Mouse (Mus musculus): ENCODE data around the gene Wif1.

Wif1 gene

DNA sequence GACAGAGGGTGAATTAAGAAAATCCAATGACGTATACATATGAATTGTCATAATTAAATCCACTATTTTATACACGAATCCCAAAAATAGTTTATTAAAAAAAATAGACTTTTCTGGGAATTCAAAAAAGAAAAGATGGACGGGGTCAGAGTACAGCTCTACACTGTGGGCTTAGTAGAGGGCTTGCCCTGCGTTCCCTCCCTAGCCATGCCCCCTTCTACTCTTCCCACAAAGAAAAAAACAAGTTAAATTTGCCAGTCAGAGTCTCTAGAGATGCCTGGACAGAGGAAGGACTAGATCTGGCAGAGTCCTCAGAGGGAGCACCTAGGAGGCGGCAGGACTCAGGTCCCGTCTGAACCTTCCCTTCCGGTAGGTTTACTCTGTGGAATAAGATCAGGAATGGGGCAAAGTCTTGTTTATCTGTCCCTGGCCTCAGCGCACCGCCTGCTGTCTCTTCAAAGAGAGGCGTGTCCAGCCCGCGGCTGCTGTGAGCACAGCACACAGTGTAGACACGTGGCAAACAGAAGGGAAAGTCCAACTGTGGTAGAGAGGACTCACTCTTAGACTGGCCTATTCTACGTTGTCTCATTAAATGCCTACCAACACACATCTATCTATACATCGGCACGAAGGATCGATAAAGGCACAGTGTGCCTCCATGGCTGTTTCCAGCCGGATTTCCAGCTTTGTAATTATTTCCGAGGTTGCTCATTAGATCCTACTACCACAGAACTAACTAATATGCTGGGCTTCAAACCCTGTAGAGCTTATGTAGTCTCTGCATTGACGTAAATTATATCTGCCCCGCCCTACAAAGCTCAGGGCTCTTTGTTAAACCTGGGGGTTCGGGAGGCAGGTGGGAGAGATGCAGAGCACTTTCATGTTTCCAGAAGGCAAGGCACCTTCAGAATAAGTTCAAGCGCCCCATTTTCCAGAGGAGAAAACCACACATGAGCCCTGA, 25.6 kb downstream of the Wif1 start:
- POLR2A ChIA-PET, result interaction anchor here in 1 of 4 experiments (0.6 kb wide), 1 partner anchor 62 kb away, joined by 5 read pairs; no protein-coding TSS in a partner anchor
- CTCF ChIA-PET, result interaction anchor here in 2 of 4 experiments (0.6 to 1.0 kb wide), 2 partner anchors 26 to 41 kb away, joined by 3 to 4 read pairs; partner anchors contain the start of gene Wif1 (in 1 of the 2)

DNA sequence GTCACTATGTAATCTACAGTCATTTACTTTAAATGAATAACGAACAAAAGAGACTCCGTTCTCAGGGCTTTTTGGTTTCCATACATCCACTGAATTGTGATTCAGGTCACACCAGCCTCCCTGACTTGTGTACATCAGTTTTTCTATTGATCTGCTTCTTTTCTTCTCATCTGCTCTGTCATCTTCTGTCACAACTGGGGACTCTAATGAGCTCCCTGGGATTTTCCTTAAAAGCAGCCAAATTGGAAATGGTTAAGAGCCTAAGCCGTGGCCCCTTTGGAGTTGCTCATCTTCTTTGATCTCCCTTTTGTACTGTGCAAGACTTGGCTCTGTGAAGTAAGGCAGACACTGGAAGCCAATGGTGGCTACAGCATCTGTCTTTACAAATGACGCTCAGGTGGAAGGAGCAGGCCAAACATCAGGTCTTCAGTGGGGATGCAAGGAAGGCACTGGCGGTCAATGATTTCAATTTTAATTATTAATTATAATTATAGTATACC, 27.6 kb downstream of the Wif1 start:
- ChIA-PET CTCF (interaction anchor here in 1 of 4 experiments (0.7 kb wide), 1 partner anchor 61 kb away, joined by 3 read pairs; no protein-coding TSS in a partner anchor), POLR2A (interaction anchor here in 1 of 4 experiments (0.6 kb wide), 1 partner anchor 87 kb away, joined by 3 read pairs; no protein-coding TSS in a partner anchor)

DNA sequence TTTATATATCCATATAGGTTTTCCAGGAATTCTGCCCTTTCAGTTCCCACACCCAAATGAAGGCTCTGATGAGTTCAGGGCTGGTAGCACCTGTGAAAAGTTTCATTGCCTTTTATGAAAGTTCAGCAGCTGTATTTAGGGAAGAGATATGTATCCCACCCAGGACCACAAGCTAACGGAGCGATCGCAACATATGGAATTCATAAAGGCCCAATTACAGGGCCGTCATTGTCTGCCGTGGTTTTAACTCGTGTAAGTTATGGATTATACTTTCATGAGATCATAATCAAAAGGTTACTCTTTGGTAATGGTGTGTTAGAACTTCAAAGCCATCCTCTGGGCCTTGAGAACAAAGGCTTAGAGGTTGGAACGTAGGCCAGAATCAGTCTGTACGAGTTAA, 28.9 kb downstream of the Wif1 start:
- CTCF ChIA-PET, result no interaction called here
- POLR2A ChIA-PET, result no interaction called here

DNA sequence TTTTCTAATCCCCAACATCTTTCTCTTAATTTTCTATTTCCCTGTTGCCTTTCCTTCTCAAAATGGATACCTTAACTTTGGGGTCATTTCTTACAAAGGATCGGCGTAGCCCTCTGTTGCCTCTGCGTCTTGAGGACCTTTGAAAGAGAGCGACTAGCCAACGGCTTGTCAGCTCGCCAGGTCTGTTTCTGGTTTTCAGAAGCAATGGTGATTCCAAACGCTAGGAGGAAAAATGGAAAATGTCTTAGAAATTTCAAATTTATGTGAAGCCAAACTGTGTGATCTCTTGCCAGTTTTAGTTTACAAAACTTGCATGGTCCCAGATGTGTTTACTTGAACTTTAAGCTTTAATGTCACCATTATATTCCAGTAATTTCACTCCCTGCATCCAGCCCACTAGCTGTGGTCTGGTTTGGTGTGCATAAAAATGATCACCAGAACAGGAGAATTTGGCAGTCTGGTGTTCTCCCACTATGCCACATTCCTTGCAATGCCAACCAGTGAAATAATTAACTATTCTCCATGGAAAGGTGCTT, 33.7 kb downstream of the Wif1 start:
- ChIA-PET CTCF (interaction anchor here in 1 of 4 experiments (0.9 kb wide), 1 partner anchor 20 kb away, joined by 3 read pairs; no protein-coding TSS in a partner anchor), POLR2A (interaction anchor here in 1 of 4 experiments (0.6 kb wide), 1 partner anchor 91 kb away, joined by 6 read pairs; no protein-coding TSS in a partner anchor)

DNA sequence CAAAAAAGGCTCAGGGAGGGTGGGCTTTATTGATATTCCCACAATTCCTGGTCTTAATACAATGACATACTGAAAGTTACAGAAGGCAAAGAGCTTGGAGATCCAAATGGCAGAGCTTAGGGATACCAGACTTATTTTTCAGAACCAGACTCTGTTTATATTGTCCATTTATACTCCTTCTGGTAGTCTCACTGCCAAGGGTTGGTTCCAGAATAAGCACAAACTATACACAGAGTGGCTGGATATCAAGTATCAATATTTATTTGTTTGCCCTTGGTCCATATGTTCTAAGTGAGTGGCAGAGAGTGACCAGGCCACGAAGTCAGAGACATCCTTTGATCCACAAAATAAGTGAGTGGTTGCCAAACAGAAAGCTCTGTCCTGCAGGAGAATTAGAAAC, 34.2 kb downstream of the Wif1 start:
- ChIA-PET POLR2A (interaction anchor here in 1 of 4 experiments (0.6 kb wide), 1 partner anchor 92 kb away, joined by 6 read pairs; no protein-coding TSS in a partner anchor), CTCF (interaction anchor here in 2 of 4 experiments (0.5 to 0.9 kb wide), 2 partner anchors 21 to 302 kb away, joined by 3 read pairs; no protein-coding TSS in a partner anchor)

DNA sequence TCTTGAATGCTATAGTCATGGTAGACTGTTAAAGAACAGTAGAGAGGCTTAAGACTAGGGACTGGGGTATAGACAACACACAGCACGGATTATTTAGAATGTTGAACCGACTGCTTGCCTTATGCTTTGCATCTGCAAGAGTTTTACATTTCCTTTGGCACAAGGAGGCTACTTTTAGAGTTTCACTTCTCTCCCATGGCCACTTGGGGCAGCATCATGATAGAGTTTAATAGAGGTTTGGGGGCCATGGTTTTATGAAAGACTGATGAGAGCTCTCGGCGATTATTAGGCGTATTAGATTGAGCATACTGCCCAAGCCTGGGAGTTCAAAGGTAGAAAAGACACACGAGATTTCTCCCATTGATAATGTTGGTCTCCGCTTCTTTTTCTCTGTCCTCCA, 37.0 kb downstream of the Wif1 start:
- CTCF ChIA-PET, result interaction anchor here in 1 of 4 experiments (0.5 kb wide), 1 partner anchor 9 kb away, joined by 14 read pairs; no protein-coding TSS in a partner anchor
- POLR2A ChIA-PET, result no interaction called here

DNA sequence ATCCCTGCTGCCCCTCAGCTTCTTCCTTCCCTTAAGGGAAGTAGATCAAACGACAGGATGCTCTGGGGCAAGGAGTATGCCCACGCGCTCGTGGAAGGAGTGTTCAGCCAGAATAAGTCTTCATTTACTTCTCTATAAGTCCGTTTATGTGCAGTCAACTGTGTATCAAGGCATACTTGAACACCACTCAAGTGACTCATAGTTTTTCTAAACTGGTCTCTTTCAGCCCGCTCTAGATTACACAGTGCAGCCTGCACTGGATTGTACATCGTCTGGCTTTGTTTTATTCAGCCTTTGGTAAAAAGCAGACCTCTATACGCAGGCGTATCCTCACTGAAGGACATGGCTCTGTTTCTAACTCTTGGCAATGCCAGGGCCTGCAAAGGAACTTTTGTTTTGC, 46.7 kb downstream of the Wif1 start:
- ChIA-PET CTCF (no interaction called here), POLR2A (no interaction called here)

DNA sequence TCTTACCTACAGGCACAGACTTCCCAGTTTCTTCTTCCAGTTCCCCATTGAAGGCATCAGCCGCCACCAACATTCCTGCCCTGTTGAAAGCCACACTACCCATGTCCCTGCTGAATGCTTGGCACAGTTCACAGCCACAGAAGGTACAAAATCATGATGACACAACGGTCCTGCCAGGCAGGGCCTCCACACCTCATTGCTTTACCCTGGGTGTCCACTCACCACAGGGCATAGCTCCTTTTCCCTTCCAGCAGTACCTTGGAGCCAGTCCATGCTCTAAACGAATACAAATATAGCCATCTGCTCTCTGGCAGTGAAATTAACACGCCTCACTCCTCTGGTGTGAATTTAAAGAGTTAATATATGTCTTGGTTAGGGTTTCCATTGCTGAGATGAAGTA, 49.1 kb downstream of the Wif1 start:
- ChIA-PET CTCF (interaction anchor here in 1 of 4 experiments (0.7 kb wide), 1 partner anchor 34 kb away, joined by 3 read pairs; no protein-coding TSS in a partner anchor), POLR2A (no interaction called here)

DNA sequence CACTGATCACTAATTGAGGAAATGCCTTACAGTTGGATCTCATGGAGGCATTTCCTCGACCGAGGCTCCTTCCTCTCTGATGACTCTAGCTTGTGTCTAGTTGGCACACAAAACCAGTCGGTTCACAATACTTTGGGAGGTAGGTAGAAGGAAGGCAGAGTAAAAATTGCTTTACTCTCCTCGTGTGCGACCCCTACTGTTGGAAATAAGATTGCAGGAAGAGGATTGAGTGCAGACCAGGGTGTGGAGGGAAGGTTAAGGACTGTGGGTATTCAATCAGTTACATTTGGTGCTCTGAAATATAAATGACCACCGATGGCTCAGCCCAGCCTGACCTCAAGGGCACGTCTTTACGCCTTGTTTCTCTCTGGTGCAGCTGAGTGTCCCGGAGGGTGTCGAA, 49.8 kb downstream of the Wif1 start:
- ChIA-PET CTCF (interaction anchor here in 1 of 4 experiments (0.7 kb wide), 1 partner anchor 35 kb away, joined by 3 read pairs; no protein-coding TSS in a partner anchor), POLR2A (no interaction called here)

DNA sequence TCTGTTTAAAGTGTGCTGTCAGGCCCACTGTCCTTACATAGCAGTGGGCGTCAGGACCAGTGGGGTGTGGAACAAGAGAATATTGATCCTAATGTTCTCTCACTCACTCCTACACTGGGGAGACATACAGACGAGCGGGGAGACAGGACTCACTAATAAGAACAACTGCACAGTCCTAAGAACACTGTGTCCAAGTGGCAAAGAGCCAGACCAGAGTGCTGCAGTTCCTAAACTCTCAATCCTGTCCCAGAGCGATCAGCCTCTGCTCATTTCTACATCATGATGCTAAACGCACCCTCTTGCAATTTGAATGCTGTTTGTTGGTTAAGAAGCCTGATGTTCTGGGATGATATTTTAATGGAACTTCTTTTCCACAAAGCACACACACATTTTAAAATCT, 54.9 kb downstream of the Wif1 start:
- POLR2A ChIA-PET, result interaction anchor here in 1 of 4 experiments (1.0 kb wide), 1 partner anchor 55 kb away, joined by 4 read pairs; no protein-coding TSS in a partner anchor
- CTCF ChIA-PET, result no interaction called here

DNA sequence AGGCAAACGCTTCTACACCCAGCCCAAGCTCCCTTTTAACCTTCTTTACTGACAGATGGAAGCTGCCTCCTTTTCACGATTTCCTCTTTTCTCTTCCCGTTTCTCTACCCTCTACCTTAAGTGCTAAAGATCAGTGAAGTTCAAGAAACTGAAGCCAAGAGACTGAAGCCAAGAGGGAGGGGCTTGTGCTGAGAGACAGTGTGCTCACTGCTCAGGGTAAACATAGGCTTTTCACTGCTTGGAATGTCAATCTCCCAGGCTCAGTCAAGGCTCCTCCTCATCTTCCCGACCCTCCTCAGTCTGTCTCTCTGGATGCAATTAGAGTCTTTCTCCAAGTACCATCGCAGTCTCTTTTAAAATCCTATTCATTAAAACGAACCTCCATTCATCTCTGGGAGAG, 55.6 kb downstream of the Wif1 start:
- ChIA-PET CTCF (no interaction called here), POLR2A (interaction anchor here in 1 of 4 experiments (1.0 kb wide), 1 partner anchor 56 kb away, joined by 4 read pairs; no protein-coding TSS in a partner anchor)

DNA sequence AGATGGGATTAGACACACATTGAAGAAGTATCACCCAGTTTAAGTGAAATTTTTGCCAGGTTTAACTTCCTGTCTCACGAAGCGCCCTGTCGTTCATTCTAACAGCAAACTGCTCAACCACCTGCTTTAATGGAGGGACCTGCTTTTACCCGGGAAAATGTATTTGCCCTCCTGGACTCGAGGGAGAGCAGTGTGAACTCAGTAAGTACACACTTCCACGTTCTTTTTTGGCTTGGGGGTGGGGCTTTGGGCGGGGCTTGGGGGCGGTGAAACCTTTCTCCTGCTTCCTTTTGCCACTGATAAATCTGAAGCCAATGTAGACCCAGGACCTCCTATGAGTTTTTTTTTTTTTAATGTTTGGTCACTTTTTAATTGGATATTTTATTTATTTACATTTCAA, 56.2 kb downstream of the Wif1 start:
- ChIA-PET POLR2A (interaction anchor here in 1 of 4 experiments (0.6 kb wide), 1 partner anchor 337 kb away, joined by 4 read pairs; no protein-coding TSS in a partner anchor), CTCF (no interaction called here)

DNA sequence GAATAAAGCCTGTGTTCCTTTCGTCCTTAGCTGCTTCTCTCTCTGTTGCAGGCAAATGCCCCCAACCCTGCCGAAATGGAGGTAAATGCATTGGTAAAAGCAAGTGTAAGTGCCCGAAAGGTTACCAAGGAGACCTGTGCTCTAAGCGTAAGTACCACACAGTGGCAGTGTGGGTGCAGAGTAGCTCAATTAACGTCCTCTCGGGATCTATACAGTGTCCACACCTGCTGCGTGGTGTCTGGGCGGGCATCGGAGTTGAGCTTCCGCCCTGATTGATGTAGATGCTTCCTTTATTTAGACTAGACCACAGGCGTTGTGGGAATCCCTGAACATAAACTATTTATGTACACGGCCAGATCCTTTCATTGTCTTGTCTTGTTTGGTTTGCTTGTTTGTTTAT, 62.2 kb downstream of the Wif1 start:
- CTCF ChIA-PET, result interaction anchor here in 3 of 4 experiments (0.5 to 1.3 kb wide), 5 partner anchors 62 to 215 kb away, joined by 3 to 20 read pairs (median 3); partner anchors contain the start of gene Wif1 (in 1 of the 3)
- POLR2A ChIA-PET, result no interaction called here

DNA sequence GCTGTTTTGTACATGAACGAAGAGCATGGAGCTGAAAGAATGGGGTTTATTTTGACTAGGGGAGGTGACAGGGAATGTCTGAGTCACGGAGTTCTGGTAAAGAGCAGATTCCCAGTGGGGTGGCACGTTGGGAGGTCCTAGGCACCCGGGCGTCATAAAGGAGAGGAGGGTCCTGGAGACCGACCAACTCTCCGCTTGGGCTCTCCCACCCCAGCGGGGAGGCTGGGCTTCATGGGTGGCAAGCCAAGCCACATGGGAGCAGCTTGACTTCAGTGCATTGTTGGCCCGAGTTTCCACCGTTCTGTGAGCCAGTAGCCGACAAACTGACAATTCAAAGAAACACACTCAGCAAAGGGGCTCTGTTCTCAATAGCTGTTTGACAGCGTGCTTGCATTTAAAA, 64.5 kb downstream of the Wif1 start:
- CTCF ChIA-PET, result no interaction called here
- POLR2A ChIA-PET, result no interaction called here

DNA sequence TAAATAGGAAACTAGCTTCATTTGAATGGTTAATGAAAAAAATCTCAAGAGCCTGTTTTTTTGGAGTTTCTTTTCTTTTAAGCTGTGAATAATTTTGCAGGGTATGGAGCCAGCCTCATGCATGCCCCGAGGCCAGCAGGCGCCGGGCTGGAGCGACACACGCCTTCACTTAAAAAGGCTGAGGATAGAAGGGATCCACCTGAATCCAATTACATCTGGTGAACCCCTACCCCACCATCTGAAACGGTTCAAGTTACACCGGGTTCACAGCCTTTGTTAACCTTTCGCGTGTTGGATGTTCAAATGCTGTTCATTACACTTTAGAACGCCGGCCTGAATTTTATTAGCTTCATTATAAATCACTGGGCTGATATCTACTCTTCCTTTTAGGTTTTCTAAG, 65.9 kb downstream of the Wif1 start:
- CTCF ChIA-PET, result interaction anchor here in 1 of 4 experiments (0.6 kb wide), 1 partner anchor 41 kb away, joined by 3 read pairs; no protein-coding TSS in a partner anchor
- POLR2A ChIA-PET, result no interaction called here

DNA sequence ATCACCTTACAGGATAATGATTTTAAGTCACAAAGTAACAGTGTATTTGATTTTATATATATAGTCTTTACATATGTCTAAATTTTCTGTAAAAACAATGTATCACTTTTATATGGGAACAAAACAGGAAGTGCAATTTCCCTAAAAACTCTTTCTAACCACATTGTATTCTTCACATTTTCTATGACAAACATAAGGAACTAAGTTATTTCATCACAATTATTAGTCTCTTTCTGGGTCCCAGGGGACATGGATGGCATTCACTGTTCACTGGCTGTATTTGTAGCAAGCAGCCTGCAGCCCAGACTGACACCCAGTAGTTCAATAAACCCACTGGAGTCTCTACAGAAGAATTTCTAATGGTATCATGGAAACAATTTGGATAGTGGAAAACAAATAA, 82.4 kb downstream of the Wif1 start:
- ChIA-PET POLR2A (no interaction called here), CTCF (interaction anchor here in 1 of 4 experiments (0.6 kb wide), 1 partner anchor 363 kb away, joined by 3 read pairs; no protein-coding TSS in a partner anchor)

DNA sequence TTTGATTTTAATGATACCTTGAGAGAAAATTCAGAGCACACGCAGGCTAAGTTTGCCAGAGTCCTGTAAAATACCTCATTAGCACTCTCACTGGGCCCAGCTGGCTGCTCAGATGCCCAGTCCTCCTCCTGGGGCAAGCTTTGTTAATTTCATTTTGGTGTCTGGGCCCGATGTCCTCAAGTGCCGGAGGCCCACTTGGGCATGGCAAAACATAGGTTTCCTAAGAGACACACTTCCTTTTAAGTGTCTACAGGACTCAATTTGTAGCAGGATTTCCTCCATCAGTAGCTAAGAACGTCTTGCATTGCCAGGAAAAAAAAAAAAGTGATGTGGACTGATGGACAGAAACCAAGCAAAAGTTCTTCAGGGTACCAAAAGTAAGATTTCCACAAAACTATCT, 82.9 kb downstream of the Wif1 start:
- CTCF ChIA-PET, result interaction anchor here in 1 of 4 experiments (0.6 kb wide), 1 partner anchor 363 kb away, joined by 3 read pairs; no protein-coding TSS in a partner anchor
- POLR2A ChIA-PET, result interaction anchor here in 1 of 4 experiments (0.6 kb wide), 1 partner anchor 330 kb away, joined by 4 read pairs; no protein-coding TSS in a partner anchor

DNA sequence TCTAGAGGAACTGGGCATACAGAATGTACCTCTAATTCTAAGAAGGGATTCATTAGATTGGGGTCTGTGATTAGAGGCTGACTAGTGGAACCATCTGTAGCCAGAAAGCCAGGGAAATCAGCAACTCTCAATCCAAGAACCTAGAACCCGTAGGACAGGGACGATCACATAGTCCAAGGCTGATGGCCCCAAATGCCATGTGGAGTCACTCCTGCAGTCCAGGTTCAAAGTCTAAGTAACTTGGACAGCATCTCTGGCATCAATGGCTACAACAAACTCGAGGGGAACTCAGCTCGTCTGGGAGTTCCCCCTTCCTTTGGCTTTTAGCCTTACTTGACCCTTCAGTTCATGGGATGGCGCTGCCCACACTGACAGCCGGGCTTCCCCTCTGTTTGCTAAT, 87.0 kb downstream of the Wif1 start:
- POLR2A ChIA-PET, result no interaction called here
- CTCF ChIA-PET, result no interaction called here

DNA sequence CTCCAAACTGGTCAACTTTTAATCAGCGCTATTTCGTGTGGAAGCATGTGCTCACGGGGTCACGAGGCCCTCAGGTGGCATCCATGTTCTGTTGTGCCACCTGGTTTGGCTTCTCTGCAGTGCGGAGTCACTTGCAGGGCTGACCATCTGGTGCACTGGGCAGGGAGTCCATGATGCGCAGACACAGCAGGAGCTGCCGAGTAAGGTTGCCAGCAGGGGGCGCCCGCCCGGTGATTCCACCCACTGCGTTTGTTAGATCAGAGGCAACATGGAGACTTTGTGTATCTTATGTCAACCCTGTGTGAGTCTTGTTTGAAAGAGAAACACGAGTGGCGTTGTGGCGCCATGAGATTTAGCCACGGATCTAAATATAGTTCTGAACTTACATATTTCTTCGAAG, 90.7 kb downstream of the Wif1 start:
- POLR2A ChIA-PET, result no interaction called here
- CTCF ChIA-PET, result interaction anchor here in 1 of 4 experiments (0.5 kb wide), 1 partner anchor 43 kb away, joined by 3 read pairs; no protein-coding TSS in a partner anchor
